Mouse (Mus musculus) hindbrain, postnatal 0 days (tissue): ENCODE results near the gene Dnajb4. TPM values are rescaled to one million over a fixed set of nuclear protein-coding genes. Genes with fewer than 3 reads are reported as not detected.

Source experiments
- ATAC-seq: fragments of 200-750 bp; cut with Nextera tagmentation; 2 replicates; pipeline ENCODE4 v1.8.0; 2017; ENCODE audit warnings: mild to moderate bottlenecking, moderate TSS enrichment, moderate library complexity
- DNase-seq: peaks from one replicate; pipeline ENCODE4 v3.0.0-alpha.2; 2015; ENCODE audit warnings: low spot score
- H3K27ac ChIP-seq: fragments of 300-500 bp; sonication (generic); 2 replicates; pipeline ENCODE4 v1.5.1; 2014; ENCODE audit warnings: mild to moderate bottlenecking
- H3K27me3 ChIP-seq: fragments of 300-500 bp; sonication (generic); 2 replicates; pipeline ENCODE4 v1.6.1; 2014; ENCODE audit warnings: low read length, mixed read lengths; ENCODE audit not compliant: insufficient read depth
- H3K36me3 ChIP-seq: fragments of 300-500 bp; sonication (generic); 2 replicates; pipeline ENCODE4 v1.6.1; 2014; ENCODE audit warnings: low read length, mixed read lengths; ENCODE audit not compliant: insufficient read depth
- H3K4me1 ChIP-seq: fragments of 300-500 bp; sonication (generic); 2 replicates; pipeline ENCODE4 v1.6.1; 2014; ENCODE audit warnings: antibody characterized with exemption, low read length, mixed read lengths; ENCODE audit not compliant: insufficient read depth
- H3K4me2 ChIP-seq: fragments of 300-500 bp; sonication (generic); 2 replicates; pipeline ENCODE4 v1.6.1; 2014; ENCODE audit warnings: low read depth, mild to moderate bottlenecking, low read length, moderate library complexity, mixed read lengths
- H3K4me3 ChIP-seq: fragments of 300-500 bp; sonication (generic); 2 replicates; pipeline ENCODE4 v1.5.1; 2014; ENCODE audit warnings: low read length
- H3K9ac ChIP-seq: fragments of 300-500 bp; sonication (generic); replicated peaks from 2 replicates; pipeline ENCODE4 v1.6.1; 2014; ENCODE audit warnings: mild to moderate bottlenecking, low read length, moderate library complexity, mixed read lengths
- H3K9me3 ChIP-seq: fragments of 300-500 bp; sonication (generic); 2 replicates; pipeline ENCODE4 v1.6.1; 2016; ENCODE audit warnings: low read length, mixed read lengths
- CTCF ChIP-seq: IDR thresholded peaks from 2 replicates; pipeline ENCODE4 v1.5.1; 2016; ENCODE audit warnings: antibody characterized with exemption, control low read depth, low read depth
- WGBS: fragments of 180-500 bp; shearing (Covaris S2); extraction: QIAGEN DNeasy Blood & Tissue Kit; methylation state at CpG from one replicate; pipeline ENCODE4 v1.1.7; 2014; 5-methylcytosine and 5-hydroxymethylcytosine counted together
- polyA plus RNA-seq: library from polyadenylated mRNA; unstranded; fragments of >200 nt; fragmentation: Nextera tagmentation; extraction: Ambion mirVana; gene quantifications from 2 replicates; pipeline ENCODE4 v1.2.1, GENCODE M21; 2015
- total RNA-seq: library from RNA; depleted of rRNA; stranded (reverse); fragments of >200 nt; gene quantifications from 2 replicates; pipeline ENCODE4 v1.2.3, GENCODE M21; 2014

Dnajb4 gene
- total and polyA plus RNA-seq, 2 experiments from 2014 or later, result 40.8 to 47.8 TPM

GRCm38 (mm10) chr3:152209177-152209966 lies 730 bp downstream of the Dnajb4 start:
- DNase-seq (peak; percentile 79), ATAC-seq (peak; percentile 60)
- H3K4me3 ChIP-seq, result peak overlapping the region; percentile 63
- no peaks in the 10 kb centered on the region for H3K27me3 ChIP-seq
- H3K4me2 ChIP-seq, result peak overlapping the region; percentile 78
- no peaks in the 10 kb centered on the region for H3K9me3 ChIP-seq
- H3K27ac ChIP-seq, result peak overlapping the region; percentile 99
- TF ChIP-seq CTCF, result no peak
- H3K9ac ChIP-seq, result peak overlapping the region; percentile 100
- no peaks in the 10 kb centered on the region for H3K36me3 ChIP-seq
- 4% methylated on average over 25 of the region's 25 CpGs for WGBS
- peaks cover 11% of the 10 kb centered on the region; the same call in 1 of the 2 replicates for H3K4me1 ChIP-seq

- Histone ChIP-seq H3K4me1 (peaks cover 11% of the 10 kb centered on the region; the same call in 1 of the 2 replicates), H3K27me3 (no peaks in the 10 kb centered on the region), H3K36me3 (no peaks in the 10 kb centered on the region), H3K27ac (no peak overlapping the region), H3K4me2 (peak overlapping the region; percentile 78; the same call in 1 of the 2 replicates), H3K9ac (no peak overlapping the region; the same call in 1 of the 2 replicates), H3K4me3 (no peak overlapping the region), H3K9me3 (no peaks in the 10 kb centered on the region)
- 94% methylated on average over 7 of the region's 7 CpGs for WGBS
- ATAC-seq (no peak), DNase-seq (no peak)
- no peak for TF ChIP-seq CTCF
Observed at GRCm38 (mm10) chr3:152208096-152208885, 1.8 kb downstream of the Dnajb4 start.

GRCm38 (mm10) chr3:152207156-152207555 lies 2.9 kb downstream of the Dnajb4 start:
- Histone ChIP-seq H3K27ac (no peak overlapping the region), H3K36me3 (no peaks in the 10 kb centered on the region), H3K9ac (no peak overlapping the region), H3K4me1 (peaks cover 4% of the 10 kb centered on the region; the same call in 1 of the 2 replicates), H3K4me2 (no peak overlapping the region), H3K4me3 (no peak overlapping the region), H3K27me3 (no peaks in the 10 kb centered on the region), H3K9me3 (no peaks in the 10 kb centered on the region)
- TF ChIP-seq CTCF, result no peak
- DNase-seq, result no peak
- 96% methylated on average over 4 of the region's 4 CpGs for WGBS
- no peak for ATAC-seq

- Histone ChIP-seq H3K9ac (no peak overlapping the region), H3K4me1 (no peaks in the 10 kb centered on the region; the same call in 1 of the 2 replicates), H3K27me3 (no peaks in the 10 kb centered on the region), H3K27ac (no peak overlapping the region), H3K9me3 (no peaks in the 10 kb centered on the region), H3K4me2 (no peak overlapping the region), H3K4me3 (no peak overlapping the region), H3K36me3 (no peaks in the 10 kb centered on the region)
- TF ChIP-seq CTCF, result no peak
- WGBS, result 87% methylated on average over 3 of the region's 3 CpGs
- DNase-seq (no peak), ATAC-seq (no peak)
Observed at GRCm38 (mm10) chr3:152204577-152204976, 5.5 kb downstream of the Dnajb4 start.

- H3K27me3 ChIP-seq, result no peaks in the 10 kb centered on the region
- H3K9ac ChIP-seq, result no peak overlapping the region
- H3K4me1 ChIP-seq, result no peaks in the 10 kb centered on the region
- H3K4me2 ChIP-seq, result no peak overlapping the region
- H3K9me3 ChIP-seq, result no peaks in the 10 kb centered on the region
- DNase-seq, result no peak
- H3K27ac ChIP-seq, result no peak overlapping the region
- H3K4me3 ChIP-seq, result no peak overlapping the region
- ATAC-seq, result no peak
- WGBS, result 69% methylated on average over 3 of the region's 3 CpGs
- no peak for TF ChIP-seq CTCF
- H3K36me3 ChIP-seq, result no peaks in the 10 kb centered on the region
Observed at GRCm38 (mm10) chr3:152203996-152204395, 6.1 kb downstream of the Dnajb4 start.

- Histone ChIP-seq H3K4me3 (no peak overlapping the region), H3K9ac (no peak overlapping the region), H3K27ac (no peak overlapping the region), H3K4me1 (no peaks in the 10 kb centered on the region), H3K9me3 (no peaks in the 10 kb centered on the region), H3K27me3 (no peaks in the 10 kb centered on the region), H3K36me3 (no peaks in the 10 kb centered on the region), H3K4me2 (no peak overlapping the region)
- TF ChIP-seq CTCF, result no peak
- 91% methylated on average over 6 of the region's 6 CpGs for WGBS
- ATAC-seq, result no peak
- DNase-seq, result no peak
Observed at GRCm38 (mm10) chr3:152203411-152203810, 6.7 kb downstream of the Dnajb4 start.

- Histone ChIP-seq H3K9me3 (no peaks in the 10 kb centered on the region), H3K4me3 (no peak overlapping the region), H3K27ac (no peak overlapping the region), H3K36me3 (no peaks in the 10 kb centered on the region), H3K4me1 (no peaks in the 10 kb centered on the region), H3K27me3 (no peaks in the 10 kb centered on the region), H3K9ac (no peak overlapping the region), H3K4me2 (no peak overlapping the region)
- DNase-seq (no peak), ATAC-seq (no peak)
- TF ChIP-seq CTCF, result no peak
Observed at GRCm38 (mm10) chr3:152202942-152203341, 7.2 kb downstream of the Dnajb4 start.
